Mouse (Mus musculus): ENCODE results near the gene Mybpc2. TPM values are rescaled to one million over a fixed set of nuclear protein-coding genes. Genes with fewer than 3 reads are reported as not detected.

Mybpc2 gene
- polyA plus RNA-seq, 1 experiment from 2014 or later = 0.63 TPM

DNA sequence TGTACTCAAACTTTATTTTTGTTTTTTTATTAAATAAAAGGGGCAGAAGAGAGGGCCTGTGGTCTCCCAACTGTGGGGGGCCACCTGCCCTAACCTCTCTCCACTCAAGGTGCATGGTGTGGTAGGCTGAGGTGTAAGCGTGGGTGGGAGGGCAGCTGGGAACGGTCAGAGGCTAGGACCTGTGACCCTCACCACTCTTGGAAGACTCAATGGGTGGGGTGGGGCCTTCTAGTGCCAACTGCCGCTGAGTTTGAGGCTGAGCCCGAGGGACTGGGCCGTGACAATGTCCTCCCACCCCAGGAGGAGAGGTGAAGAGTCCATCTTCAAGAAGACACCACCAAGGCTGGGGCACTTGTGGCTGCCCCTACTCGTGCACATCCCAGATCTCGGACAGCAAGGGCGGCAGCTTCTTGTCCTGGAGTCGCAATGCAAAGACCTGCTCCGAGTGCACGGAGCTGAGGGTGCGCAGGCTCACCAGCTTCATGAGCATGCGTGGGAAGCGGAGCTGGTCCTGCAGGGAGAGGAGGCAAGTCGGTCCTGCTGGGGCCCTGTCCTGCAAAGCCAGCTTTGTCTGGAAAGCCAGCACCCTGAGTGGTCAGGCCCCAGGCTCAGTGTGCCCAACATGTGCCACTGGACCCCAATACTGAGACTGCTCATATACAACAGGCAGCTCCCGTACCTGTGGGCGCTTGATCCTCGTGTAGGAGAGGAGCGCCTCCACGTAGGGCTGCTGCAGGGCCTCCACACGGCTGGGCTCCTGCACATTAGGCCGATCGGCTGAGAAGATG lies 25.4 kb upstream of the Mybpc2 start:
- Histone ChIP-seq H3K36me3 (ENCODE audit: control insufficient read depth, insufficient read depth, low read length) (peaks cover 28% of the 10 kb centered on the region), H3K27me3 (ENCODE audit: control insufficient read depth, insufficient read depth, low read depth, low read length) (no peaks in the 10 kb centered on the region), H3K4me3 (ENCODE audit: low read length) (no peak overlapping the region), H3K4me1 (replicated peaks; ENCODE audit: control insufficient read depth, insufficient read depth, low read length) (peaks cover 21% of the 10 kb centered on the region), H3K27ac (ENCODE audit: low read length) (no peak overlapping the region), H3K9me3 (ENCODE audit: control insufficient read depth, low read length) (no peaks in the 10 kb centered on the region), H3K4me2 (ENCODE audit: low read depth, low read length) (no peak overlapping the region), H3K9ac (ENCODE audit: low read length) (no peak overlapping the region)
- ATAC-seq (ENCODE audit: low read depth) = no peak
- 91% methylated on average over 23 of the region's 23 CpGs for WGBS

DNA sequence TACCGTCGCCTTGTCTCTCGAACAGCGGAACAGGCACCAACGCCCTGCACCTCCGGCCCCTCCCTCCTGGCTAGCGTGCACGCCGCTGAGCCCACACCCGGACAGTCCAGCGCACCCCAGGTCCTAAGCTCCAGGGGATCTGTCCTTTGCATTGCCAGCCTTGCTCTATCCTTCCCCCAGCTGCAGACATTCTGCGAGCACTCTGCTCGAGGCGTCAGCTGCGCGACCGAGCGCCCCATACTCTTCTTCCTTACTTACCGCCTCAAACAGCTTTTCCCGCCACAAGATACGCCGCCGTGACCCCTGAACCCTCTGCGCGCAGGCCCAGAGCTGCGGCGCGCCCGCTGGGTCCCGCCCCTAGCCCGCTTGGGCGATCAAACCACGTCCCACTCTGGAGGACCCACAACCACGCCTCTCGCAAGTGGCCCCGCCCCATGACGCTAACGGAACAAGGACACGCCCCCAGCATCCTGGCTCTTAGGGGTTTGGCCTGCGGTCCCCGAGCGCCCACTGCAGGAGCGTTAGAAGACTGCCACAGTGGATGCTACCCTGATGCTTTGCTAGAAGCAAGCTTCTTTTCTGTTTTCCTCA lies 24.1 kb upstream of the Mybpc2 start, which contains the start of gene Pold1:
Gene Pold1 (minus strand): TSS at position 353 of the 591 bp plus-strand sequence.
- Histone ChIP-seq H3K4me3 (ENCODE audit: low read length) (peak within 1 kb of the TSS; percentile 54), H3K4me2 (ENCODE audit: low read depth, low read length) (peak within 1 kb of the TSS; percentile 76), H3K4me1 (replicated peaks; ENCODE audit: control insufficient read depth, insufficient read depth, low read length) (peaks cover 21% of the 10 kb centered on the region), H3K9ac (ENCODE audit: low read length) (peak within 1 kb of the TSS; percentile 62), H3K27ac (ENCODE audit: low read length) (peak within 1 kb of the TSS; percentile 41), H3K36me3 (ENCODE audit: control insufficient read depth, insufficient read depth, low read length) (peaks cover 28% of the 10 kb centered on the region), H3K27me3 (ENCODE audit: control insufficient read depth, insufficient read depth, low read depth, low read length) (no peaks in the 10 kb centered on the region), H3K9me3 (ENCODE audit: control insufficient read depth, low read length) (no peaks in the 10 kb centered on the region)
- under 1% methylated on average over 43 of the region's 43 CpGs for WGBS
- ATAC-seq (ENCODE audit: low read depth) = peak; percentile 95

DNA sequence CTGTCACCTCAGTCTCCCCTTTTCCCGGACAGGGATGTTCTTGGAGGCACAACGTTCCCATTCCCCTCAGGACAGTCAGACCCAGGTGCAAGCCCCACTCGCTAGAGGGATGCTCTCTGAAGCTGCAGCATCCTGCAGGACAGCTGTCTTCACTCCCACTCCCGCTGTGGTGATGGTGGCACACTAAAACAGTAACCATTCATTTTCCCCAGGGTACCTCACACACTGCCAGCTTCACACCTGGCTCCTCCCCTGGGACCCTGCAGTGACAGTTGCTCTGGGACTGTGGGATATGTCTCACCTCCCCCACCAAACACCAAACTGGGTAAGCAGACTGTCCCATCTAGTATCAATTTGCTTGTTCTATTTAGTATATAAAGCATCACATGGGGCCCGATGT lies 23.3 kb upstream of the Mybpc2 start:
- Histone ChIP-seq H3K4me3 (ENCODE audit: low read length) (peak overlapping the region; percentile 54), H3K36me3 (ENCODE audit: control insufficient read depth, insufficient read depth, low read length) (peaks cover 28% of the 10 kb centered on the region), H3K27ac (ENCODE audit: low read length) (no peak overlapping the region), H3K4me1 (replicated peaks; ENCODE audit: control insufficient read depth, insufficient read depth, low read length) (peaks cover 15% of the 10 kb centered on the region), H3K4me2 (ENCODE audit: low read depth, low read length) (peak overlapping the region; percentile 76), H3K27me3 (ENCODE audit: control insufficient read depth, insufficient read depth, low read depth, low read length) (no peaks in the 10 kb centered on the region), H3K9ac (ENCODE audit: low read length) (peak overlapping the region; percentile 62), H3K9me3 (ENCODE audit: control insufficient read depth, low read length) (no peaks in the 10 kb centered on the region)
- WGBS = 12% methylated on average over 5 of the region's 5 CpGs
- ATAC-seq (ENCODE audit: low read depth) = no peak

DNA sequence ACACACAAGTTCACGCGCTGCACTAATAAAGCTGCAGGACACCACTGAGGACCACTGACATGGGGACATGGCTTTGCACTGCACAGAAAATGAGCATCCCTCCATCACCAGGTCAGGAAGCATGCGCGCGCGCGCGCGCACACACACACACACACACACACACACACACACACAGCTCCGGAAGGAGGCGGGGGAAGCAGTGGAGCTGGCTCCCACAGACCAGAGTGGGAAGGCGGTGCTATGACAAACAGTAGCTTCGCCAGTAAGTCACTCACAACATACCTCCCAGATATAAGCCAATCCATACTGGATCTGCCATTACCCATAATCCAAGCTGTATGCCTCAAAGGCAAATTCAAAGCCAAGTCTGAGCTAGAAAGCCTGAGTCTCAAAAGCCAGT lies 22.6 kb upstream of the Mybpc2 start:
- Histone ChIP-seq H3K36me3 (ENCODE audit: control insufficient read depth, insufficient read depth, low read length) (peaks cover 28% of the 10 kb centered on the region), H3K4me3 (ENCODE audit: low read length) (peak overlapping the region; percentile 54), H3K9ac (ENCODE audit: low read length) (peak overlapping the region; percentile 62; the same call in 1 of the 2 replicates), H3K4me2 (ENCODE audit: low read depth, low read length) (peak overlapping the region; percentile 76), H3K27me3 (ENCODE audit: control insufficient read depth, insufficient read depth, low read depth, low read length) (no peaks in the 10 kb centered on the region), H3K9me3 (ENCODE audit: control insufficient read depth, low read length) (no peaks in the 10 kb centered on the region), H3K27ac (ENCODE audit: low read length) (no peak overlapping the region), H3K4me1 (replicated peaks; ENCODE audit: control insufficient read depth, insufficient read depth, low read length) (peaks cover 12% of the 10 kb centered on the region)
- WGBS = 90% methylated on average over 13 of the region's 13 CpGs
- no peak for ATAC-seq (ENCODE audit: low read depth)

DNA sequence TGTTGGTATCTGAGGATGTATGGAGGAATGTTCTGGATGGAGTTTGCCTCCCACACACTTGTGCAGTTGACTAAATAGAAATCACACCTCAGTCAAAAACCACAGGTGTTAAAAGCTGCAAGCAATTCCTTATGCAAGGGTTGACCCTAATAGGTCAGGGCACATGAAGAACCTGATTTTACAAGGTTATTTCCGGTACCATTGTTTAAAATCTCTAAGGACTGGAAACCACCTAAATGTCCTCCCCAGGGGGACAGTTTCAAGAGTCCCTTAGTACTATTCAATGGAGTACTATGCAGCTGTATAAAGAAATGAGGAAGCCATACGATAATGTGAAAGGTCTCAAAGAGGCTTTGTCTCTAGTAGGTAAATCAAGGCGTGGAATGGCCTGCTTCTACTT lies 21.8 kb upstream of the Mybpc2 start:
- no peaks in the 10 kb centered on the region for H3K27me3 ChIP-seq (ENCODE audit: control insufficient read depth, insufficient read depth, low read depth, low read length)
- peaks cover 12% of the 10 kb centered on the region for H3K4me1 ChIP-seq (replicated peaks; ENCODE audit: control insufficient read depth, insufficient read depth, low read length)
- no peak overlapping the region for H3K27ac ChIP-seq (ENCODE audit: low read length)
- no peak overlapping the region for H3K9ac ChIP-seq (ENCODE audit: low read length)
- no peaks in the 10 kb centered on the region for H3K9me3 ChIP-seq (ENCODE audit: control insufficient read depth, low read length)
- no peak for ATAC-seq (ENCODE audit: low read depth)
- H3K4me2 ChIP-seq (ENCODE audit: low read depth, low read length) = no peak overlapping the region
- peaks cover 24% of the 10 kb centered on the region for H3K36me3 ChIP-seq (ENCODE audit: control insufficient read depth, insufficient read depth, low read length)
- no peak overlapping the region for H3K4me3 ChIP-seq (ENCODE audit: low read length)
- over 99% methylated on average over 3 of the region's 3 CpGs for WGBS

DNA sequence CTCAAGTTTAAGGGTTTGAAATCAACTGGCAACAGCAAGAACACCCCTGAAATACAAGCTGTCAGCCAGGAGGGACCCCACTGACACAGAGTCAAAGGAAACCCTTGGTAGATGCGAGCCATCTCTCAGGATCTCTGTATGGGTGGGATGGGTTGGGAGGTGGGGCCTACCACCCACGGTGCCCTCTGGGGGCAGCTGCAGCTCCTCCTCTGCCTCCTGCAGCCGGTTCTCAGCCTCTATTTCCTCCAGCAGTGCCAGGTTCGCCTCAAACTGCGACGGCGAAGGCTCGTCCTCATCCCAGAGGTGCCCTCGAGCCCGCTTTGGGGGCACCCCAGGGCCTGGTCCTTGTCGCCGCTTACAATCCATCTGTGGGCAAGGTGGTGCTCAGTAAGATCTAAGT lies 18.6 kb upstream of the Mybpc2 start:
- no peak overlapping the region for H3K27ac ChIP-seq (ENCODE audit: low read length)
- peaks cover 12% of the 10 kb centered on the region for H3K4me1 ChIP-seq (replicated peaks; ENCODE audit: control insufficient read depth, insufficient read depth, low read length)
- 69% methylated on average over 12 of the region's 12 CpGs for WGBS
- H3K9ac ChIP-seq (ENCODE audit: low read length) = no peak overlapping the region
- no peak overlapping the region for H3K4me3 ChIP-seq (ENCODE audit: low read length)
- H3K4me2 ChIP-seq (ENCODE audit: low read depth, low read length) = no peak overlapping the region
- no peak for ATAC-seq (ENCODE audit: low read depth)
- H3K36me3 ChIP-seq (ENCODE audit: control insufficient read depth, insufficient read depth, low read length) = peaks cover 27% of the 10 kb centered on the region
- H3K9me3 ChIP-seq (ENCODE audit: control insufficient read depth, low read length) = no peaks in the 10 kb centered on the region
- H3K27me3 ChIP-seq (ENCODE audit: control insufficient read depth, insufficient read depth, low read depth, low read length) = no peaks in the 10 kb centered on the region

DNA sequence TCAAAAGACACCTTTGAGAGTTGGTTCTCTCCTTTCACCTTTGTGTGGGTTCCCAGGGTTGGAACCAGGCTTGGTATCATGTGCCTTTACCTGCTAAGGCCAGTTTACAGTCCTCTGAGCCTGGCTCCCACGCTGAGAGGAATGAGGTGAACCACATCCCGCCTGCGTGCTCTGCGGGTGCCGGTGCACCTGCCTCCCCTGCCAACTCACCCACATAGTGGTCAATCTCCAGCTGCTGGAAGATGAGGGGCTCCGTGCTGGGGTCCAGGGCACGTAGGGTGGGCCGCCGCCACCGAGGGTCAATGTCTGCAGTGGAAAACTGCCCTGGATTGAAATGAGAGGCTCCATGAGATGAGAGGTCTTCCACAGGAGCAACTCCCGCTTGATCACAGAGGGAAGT lies 18.1 kb upstream of the Mybpc2 start:
- no peak overlapping the region for H3K27ac ChIP-seq (ENCODE audit: low read length)
- H3K4me1 ChIP-seq (replicated peaks; ENCODE audit: control insufficient read depth, insufficient read depth, low read length) = peaks cover 7% of the 10 kb centered on the region
- 93% methylated on average over 11 of the region's 11 CpGs for WGBS
- peaks cover 31% of the 10 kb centered on the region for H3K36me3 ChIP-seq (ENCODE audit: control insufficient read depth, insufficient read depth, low read length)
- no peak overlapping the region for H3K4me2 ChIP-seq (ENCODE audit: low read depth, low read length)
- no peak overlapping the region for H3K9ac ChIP-seq (ENCODE audit: low read length)
- H3K9me3 ChIP-seq (ENCODE audit: control insufficient read depth, low read length) = no peaks in the 10 kb centered on the region
- no peak overlapping the region for H3K4me3 ChIP-seq (ENCODE audit: low read length)
- H3K27me3 ChIP-seq (ENCODE audit: control insufficient read depth, insufficient read depth, low read depth, low read length) = no peaks in the 10 kb centered on the region
- no peak for ATAC-seq (ENCODE audit: low read depth)

DNA sequence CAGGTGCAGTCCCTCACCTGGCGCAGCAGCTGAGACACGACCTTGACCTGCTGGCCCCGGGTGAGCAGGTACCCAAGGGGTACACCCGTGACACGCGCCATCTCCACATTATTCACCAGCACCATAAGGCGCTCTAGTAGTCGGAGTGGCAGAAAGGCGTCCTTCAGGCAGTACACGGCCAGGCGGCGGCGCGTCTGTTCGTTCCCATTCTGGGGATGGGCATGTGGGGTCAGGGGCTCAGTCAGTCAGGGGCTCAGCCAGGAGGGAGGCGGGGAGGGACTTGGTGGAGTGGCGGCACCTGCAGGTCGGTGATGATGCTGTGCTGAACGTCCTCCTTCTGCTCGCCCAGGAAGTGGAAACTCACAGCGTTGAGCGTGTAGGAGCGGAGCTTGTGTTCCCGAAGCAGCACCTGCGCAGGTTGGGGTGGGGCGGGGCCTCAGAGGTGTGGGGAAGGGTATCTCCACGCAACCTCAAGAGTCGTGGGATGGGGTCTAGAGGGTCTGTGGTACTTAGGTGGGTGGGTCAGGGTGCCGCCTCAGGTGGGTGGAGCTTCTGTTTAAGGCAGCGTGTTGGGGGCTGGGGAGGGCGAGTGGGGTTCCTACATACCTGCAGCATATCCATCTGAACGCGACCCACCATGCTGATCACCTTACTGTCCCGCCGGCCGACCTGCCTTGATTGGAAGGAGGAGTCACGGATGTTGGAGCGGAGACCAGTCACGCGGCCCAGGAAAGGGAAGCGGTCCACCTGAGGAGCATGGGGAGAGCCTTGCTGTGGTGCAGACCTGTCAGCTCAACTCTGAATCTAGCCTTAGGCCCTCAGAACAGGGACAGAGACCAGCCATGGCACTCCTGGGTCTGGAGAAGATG lies 14.5 kb upstream of the Mybpc2 start:
- Histone ChIP-seq H3K27ac (ENCODE audit: low read length) (no peak overlapping the region), H3K4me3 (ENCODE audit: low read length) (no peak overlapping the region), H3K9me3 (ENCODE audit: control insufficient read depth, low read length) (no peaks in the 10 kb centered on the region), H3K4me1 (replicated peaks; ENCODE audit: control insufficient read depth, insufficient read depth, low read length) (no peaks in the 10 kb centered on the region), H3K4me2 (ENCODE audit: low read depth, low read length) (no peak overlapping the region), H3K9ac (ENCODE audit: low read length) (no peak overlapping the region), H3K27me3 (ENCODE audit: control insufficient read depth, insufficient read depth, low read depth, low read length) (no peaks in the 10 kb centered on the region), H3K36me3 (ENCODE audit: control insufficient read depth, insufficient read depth, low read length) (peaks cover 58% of the 10 kb centered on the region)
- ATAC-seq (ENCODE audit: low read depth) = no peak
- 89% methylated on average over 41 of the region's 41 CpGs for WGBS

DNA sequence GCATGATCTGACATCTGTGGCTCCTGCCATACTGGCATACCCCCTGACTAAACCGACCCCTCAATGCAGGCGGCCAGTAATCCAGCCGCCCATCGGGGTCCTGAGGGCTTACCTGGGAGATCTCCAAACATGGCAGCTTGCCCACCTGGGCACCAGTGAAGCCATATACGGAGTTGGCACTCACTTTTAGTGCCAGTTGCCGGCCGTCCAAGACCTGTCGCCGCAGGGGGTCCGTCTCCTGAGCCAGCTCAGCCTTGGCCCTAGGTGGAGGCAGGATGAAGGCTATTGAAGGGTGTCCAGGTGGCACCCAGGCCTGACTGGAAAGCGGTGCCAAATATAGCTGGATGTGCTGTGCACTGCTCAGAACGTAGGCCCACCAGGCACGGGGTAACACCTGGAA lies 13.0 kb upstream of the Mybpc2 start:
- H3K9me3 ChIP-seq (ENCODE audit: control insufficient read depth, low read length) = no peaks in the 10 kb centered on the region
- no peak overlapping the region for H3K27ac ChIP-seq (ENCODE audit: low read length)
- H3K27me3 ChIP-seq (ENCODE audit: control insufficient read depth, insufficient read depth, low read depth, low read length) = no peaks in the 10 kb centered on the region
- H3K4me3 ChIP-seq (ENCODE audit: low read length) = no peak overlapping the region
- H3K4me2 ChIP-seq (ENCODE audit: low read depth, low read length) = no peak overlapping the region
- no peak overlapping the region for H3K9ac ChIP-seq (ENCODE audit: low read length)
- no peak for ATAC-seq (ENCODE audit: low read depth)
- peaks cover 58% of the 10 kb centered on the region for H3K36me3 ChIP-seq (ENCODE audit: control insufficient read depth, insufficient read depth, low read length)
- H3K4me1 ChIP-seq (replicated peaks; ENCODE audit: control insufficient read depth, insufficient read depth, low read length) = no peaks in the 10 kb centered on the region
- WGBS = 88% methylated on average over 13 of the region's 13 CpGs

Data from lung, embryonic 16.5 days (tissue).